Comparison of ENCODE assay signal across 9 mouse cellular contexts in the genomic region with DNA sequence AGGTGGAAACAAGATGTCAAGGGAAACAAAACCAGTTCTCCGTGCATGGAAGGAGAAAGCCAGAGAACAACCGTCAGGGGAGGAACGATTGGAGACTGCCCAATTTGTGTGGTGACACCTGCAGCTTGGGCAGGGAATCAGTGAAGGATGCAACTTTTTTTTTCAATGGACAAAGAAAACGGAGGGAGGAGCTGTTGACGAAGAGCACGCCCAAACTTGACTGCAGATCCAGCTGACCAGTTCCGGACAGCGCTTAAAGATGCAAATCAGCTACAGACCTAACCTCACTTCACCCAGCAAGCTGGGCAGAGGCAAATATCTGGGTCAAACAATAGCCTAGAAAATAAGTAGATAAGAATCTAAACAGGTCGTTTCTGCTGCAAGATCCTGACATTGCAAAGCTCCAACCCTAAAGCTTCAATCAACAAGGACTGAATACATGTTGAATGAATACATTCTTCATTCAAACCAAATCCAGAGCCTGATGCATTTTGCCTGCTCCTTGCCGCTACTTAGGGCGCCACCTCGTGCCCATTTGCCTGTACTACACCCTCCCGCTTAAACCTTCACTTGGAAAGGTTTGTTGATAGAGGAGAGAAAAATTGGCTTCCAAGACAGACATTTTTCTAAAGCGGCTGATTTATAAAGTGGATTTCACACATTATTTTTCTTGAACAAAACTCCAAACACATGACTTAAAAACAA.
DNase-seq lines count a peak whose midpoint lies in the region; ATAC-seq and TF ChIP-seq lines count a peak whose summit lies in the region.
"Had no signal": no experiment of that assay in that cellular context is flagged by ENCODE, and none has a peak within 500 bp of the region (broad histone marks: within the 10 kb centered on the region; RNA-seq: fewer than 3 reads in every experiment).

No protein-coding gene starts in this region.

- no peak overlapping the region for H3K9ac ChIP-seq in liver, postnatal 0 days (replicated peaks)
- H3K9ac ChIP-seq: embryonic facial prominence, embryonic 12.5 days had no signal

- 0 out of 2 replicates have a peak overlapping the region, but pooled peaks have one; percentile 3 for H3K4me2 ChIP-seq in liver, postnatal 0 days (ENCODE audit: low read depth, low read length)
- H3K4me2 ChIP-seq: embryonic facial prominence, embryonic 12.5 days had no signal

- TF ChIP-seq POLR2A in cortical plate, adult 2 months (IDR thresholded peaks at IDR 0.05; ENCODE audit: extremely low read depth, insufficient read depth, low read length): no peak

- no peak overlapping the region for H3K4me3 ChIP-seq in cortical plate, adult 2 months (ENCODE audit: insufficient read depth, low read length)
- no peak overlapping the region for H3K4me3 ChIP-seq in liver, postnatal 0 days (ENCODE audit: low read depth, low read length)
- H3K4me3 ChIP-seq: embryonic facial prominence, embryonic 12.5 days had no signal

- WGBS in liver, postnatal 0 days (ENCODE audit: insufficient replicate concordance): 13% methylated on average over 14 of the region's 14 CpGs

- H3K27me3 ChIP-seq in liver, postnatal 0 days (ENCODE audit: insufficient read depth, low read length): no peaks in the 10 kb centered on the region

- peak; percentile 90 for DNase-seq in A20 (ENCODE audit: low read depth, low spot score)
- DNase-seq in adrenal gland, adult (ENCODE audit: inconsistent age in 2 of 2, low spot score in 1 of 2): peak; percentile 79 to 95
- peak; percentile 79 to 86 for DNase-seq in gastrocnemius, postnatal 4 days (ENCODE audit: low spot score in 2 of 2)
- DNase-seq in kidney, postnatal 14 days: peak; percentile 88
- DNase-seq in liver, postnatal 0 days: peak; percentile 88
- peak; percentile 95 for DNase-seq in testis, postnatal 10 days (ENCODE audit: low spot score)

- no peak for ATAC-seq in liver, postnatal 0 days
- peak; percentile 74 for ATAC-seq in neutrophil, adult 5-6 weeks (ENCODE audit: extremely low read depth, insufficient number of reproducible peaks, low FRiP score, poor library complexity, severe bottlenecking)

- peak; percentile 97 for TF ChIP-seq CTCF in cortical plate, adult 2 months (IDR thresholded peaks at IDR 0.05; ENCODE audit: extremely low read depth, insufficient read depth, low read length)
- peak; percentile 98 for TF ChIP-seq CTCF in liver, postnatal 0 days (IDR thresholded peaks at IDR 0.05; ENCODE audit: low read depth)

- H3K9me3 ChIP-seq in liver, postnatal 0 days (ENCODE audit: low read length): no peaks in the 10 kb centered on the region
- H3K9me3 ChIP-seq: embryonic facial prominence, embryonic 12.5 days had no signal

- TF ChIP-seq EP300 in liver, postnatal 0 days (IDR thresholded peaks at IDR 0.05; ENCODE audit: low read depth): no peak

- H3K27ac ChIP-seq in cortical plate, adult 2 months (ENCODE audit: insufficient read depth, low read length): no peak overlapping the region
- H3K27ac ChIP-seq in liver, postnatal 0 days (ENCODE audit: low read depth): peak overlapping the region; percentile 35; the same call in 1 of the 2 replicates
- H3K27ac ChIP-seq: embryonic facial prominence, embryonic 12.5 days had no signal

- no peaks in the 10 kb centered on the region for H3K4me1 ChIP-seq in cortical plate, adult 2 months (ENCODE audit: control insufficient read depth, insufficient read depth, low read length)
- peaks cover 15% of the 10 kb centered on the region for H3K4me1 ChIP-seq in liver, postnatal 0 days (ENCODE audit: insufficient read depth)

- H3K36me3 ChIP-seq in liver, postnatal 0 days (replicated peaks; ENCODE audit: insufficient read depth, low read length): no peaks in the 10 kb centered on the region
- H3K36me3 ChIP-seq: embryonic facial prominence, embryonic 12.5 days had no signal
